Mouse (Mus musculus) mouse embryonic stem cell (cell line): Measurements from ENCODE around the gene Appbp2.

ENCODE experiments used
- in situ Hi-C, 2 experiments: fragments of 300-500 bp; cut with MboI; formaldehyde crosslinking; loops; 1 replicate in 1 of 2; 3 replicates in 1 of 2; pipeline ENCODE4 v1.14.3; 2019 to 2020; ENCODE audit warnings: low sequenced_read_pairs in 2 of 2, low pct_unique_long_range_greater_than_20kb in 1 of 2, mixed read lengths in 1 of 2; ENCODE audit not compliant: unreplicated experiment in 1 of 2

Appbp2 gene

DNA sequence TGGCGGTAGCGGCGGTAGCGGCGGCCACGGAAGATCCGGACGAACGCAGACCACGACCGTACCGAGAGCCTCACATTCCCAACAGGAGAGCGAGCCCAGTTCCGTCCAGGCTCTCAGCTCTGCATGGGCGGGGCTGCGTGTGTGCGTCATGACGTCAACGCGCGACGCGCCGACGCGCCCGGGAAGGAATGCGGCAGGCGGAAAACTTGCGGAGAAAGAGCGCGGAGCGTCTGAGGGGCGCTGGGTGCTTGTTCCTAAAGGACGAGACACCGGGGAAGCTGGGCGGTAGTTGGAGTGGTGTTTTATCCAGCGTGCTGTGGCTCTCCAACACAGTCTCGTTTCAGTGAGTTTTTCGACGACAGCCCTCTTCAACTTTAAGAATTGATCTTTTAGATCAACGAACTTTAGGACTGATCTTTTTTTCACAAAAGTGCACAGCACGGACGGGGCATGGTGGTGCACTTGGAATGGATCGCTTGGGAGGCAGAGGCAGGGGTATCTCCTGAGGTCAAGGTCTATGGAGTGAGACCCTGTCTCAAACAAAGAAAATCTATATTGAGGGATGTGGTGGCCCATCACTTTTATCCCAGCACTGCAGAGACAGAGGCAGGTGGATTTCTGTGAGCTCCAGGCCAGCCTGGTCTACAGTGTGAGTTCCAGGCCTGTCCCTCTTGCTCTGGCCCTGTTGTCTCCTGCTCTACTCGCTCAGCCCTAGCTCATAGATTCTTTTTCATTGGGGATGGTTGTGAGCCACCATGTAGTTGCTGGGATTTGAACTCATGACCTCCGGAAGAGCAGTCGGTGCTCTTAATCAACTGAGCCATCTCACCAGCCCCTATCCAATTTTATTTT, at the start of gene Appbp2:
Gene Appbp2 (minus strand): TSS at position 141 of the 852 bp plus-strand sequence.
- in situ Hi-C loops, result no loop called here

DNA sequence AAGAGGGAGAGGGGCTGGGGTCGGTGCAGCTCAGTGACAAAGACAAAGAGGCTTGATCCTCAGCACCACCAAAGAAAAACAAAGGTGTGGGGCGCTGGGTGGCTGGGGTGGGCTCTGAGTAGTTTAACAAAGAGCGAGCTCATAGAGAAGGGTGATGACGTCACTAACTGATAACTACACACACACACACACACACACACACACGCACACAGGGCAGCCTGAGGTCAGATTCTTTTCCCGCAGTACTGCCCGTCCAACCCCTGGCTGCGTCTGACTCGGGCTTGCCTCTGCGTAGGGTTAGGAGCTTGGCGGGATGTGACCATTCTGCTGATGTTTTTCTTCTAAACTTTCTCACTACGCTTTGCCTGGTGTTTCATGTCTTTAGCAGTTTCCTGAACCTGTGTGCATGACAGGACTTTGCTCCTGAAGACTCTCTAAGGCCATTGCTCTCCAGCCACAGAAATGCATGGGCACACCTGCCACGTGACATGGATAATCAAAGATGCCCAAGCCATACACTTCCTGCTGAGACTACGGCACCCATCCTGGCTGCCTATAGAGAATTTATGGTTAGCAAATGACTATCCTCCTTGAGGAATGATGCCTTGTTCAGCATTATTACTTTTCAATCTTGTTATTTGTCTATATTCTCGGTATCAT, 46.4 kb upstream of the Appbp2 start:
- in situ Hi-C loops, result loop anchor here in 1 of 2 experiments (10.0 kb wide), 1 partner anchor 227 kb away; no protein-coding TSS in a partner anchor

DNA sequence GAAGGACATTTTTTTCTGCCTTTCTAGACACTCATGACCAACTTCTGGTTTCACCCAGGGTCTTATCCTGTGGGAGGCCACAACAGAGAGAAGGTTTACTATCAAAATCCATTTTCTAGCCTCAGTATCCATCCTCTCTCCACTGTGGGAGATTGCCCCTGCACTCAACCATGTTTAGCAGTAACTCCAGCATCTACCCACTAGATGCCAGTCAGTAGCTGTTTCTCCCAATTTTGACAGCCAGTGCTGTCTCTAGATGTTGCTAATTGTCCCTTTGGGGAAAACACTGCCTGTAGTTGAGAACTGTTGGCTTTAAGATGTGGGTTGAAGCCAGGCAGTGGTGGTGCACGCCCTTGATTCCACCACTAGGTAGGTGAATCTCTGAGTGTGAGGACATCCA, 43.2 kb upstream of the Appbp2 start:
- in situ Hi-C loops, result no loop called here

DNA sequence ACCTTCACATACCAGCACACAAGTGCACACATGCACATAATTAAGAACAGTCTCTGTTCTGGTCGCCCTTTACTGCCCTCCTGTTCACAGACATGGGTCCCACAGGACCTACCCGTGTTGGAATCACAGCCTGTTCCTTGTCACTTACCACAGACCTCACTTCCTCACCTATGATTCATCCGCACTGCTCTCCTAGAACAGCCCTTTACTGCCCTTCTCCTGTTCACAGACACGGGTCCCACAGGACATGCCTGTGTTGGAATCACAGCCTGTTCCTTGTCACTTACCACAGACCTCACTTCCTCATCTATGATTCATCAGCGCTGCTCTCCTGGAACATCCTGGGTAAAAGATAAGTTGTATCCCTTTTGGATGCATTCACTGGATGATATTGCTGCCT, 42.7 kb upstream of the Appbp2 start:
- in situ Hi-C loops, result no loop called here

- in situ Hi-C loops, result no loop called here
Measured at GRCm38 (mm10) chr11:85275151-85275550, 40.2 kb upstream of the Appbp2 start.

DNA sequence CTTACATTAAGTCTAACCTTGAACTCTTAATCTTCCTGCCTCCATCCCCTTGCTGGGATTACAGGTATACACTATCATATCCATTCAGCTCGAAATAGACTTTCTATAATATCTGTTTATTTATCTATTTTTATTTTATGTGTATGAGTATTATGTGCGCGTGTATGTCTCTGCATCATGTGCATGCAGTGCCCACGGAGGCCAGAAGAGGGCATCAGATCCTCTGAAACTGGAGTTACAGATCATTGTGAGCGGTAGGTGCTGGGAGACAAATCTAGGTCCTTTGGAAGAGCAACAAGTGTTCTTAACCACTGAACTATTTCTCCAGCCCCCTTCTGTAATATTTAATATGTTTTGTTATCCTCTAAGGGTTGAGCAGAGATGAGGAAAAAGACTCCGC, 38.4 kb upstream of the Appbp2 start:
- in situ Hi-C loops, result no loop called here

GRCm38 (mm10) chr11:85270631-85271030, 35.7 kb upstream of the Appbp2 start:
- in situ Hi-C loops, result no loop called here

DNA sequence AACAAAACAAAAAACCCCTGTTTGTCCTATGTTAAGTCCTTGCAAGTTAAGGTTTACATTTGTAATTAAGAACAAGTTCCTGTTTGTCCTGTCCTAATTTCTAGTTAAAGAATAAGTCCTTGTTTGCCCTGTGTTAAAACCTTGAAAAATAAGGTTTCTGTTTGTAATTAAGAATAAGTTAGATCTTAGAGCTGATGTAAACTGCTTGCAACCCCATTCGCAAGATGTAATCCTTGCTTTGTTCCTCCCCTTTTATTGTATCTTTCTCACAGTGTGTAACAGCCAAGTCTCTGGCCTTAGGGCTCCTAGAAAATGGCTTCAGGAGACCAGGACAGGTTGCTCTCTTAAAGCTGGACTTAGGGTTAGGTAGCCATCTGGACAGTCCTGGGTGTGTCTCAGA, 32.5 kb upstream of the Appbp2 start:
- in situ Hi-C loops, result loop anchor here in 1 of 2 experiments (5.0 kb wide), 1 partner anchor 50 kb away; no protein-coding TSS in a partner anchor

- in situ Hi-C loops, result loop anchor here in 1 of 2 experiments (5.0 kb wide), 1 partner anchor 53 kb away; no protein-coding TSS in a partner anchor
Measured at GRCm38 (mm10) chr11:85264635-85265034, 29.7 kb upstream of the Appbp2 start.

- in situ Hi-C loops, result no loop called here
Measured at GRCm38 (mm10) chr11:85261192-85261591, 26.3 kb upstream of the Appbp2 start.

GRCm38 (mm10) chr11:85258966-85259365, 24.0 kb upstream of the Appbp2 start:
- in situ Hi-C loops, result no loop called here

GRCm38 (mm10) chr11:85255471-85256027, 20.6 kb upstream of the Appbp2 start:
- in situ Hi-C loops, result no loop called here

DNA sequence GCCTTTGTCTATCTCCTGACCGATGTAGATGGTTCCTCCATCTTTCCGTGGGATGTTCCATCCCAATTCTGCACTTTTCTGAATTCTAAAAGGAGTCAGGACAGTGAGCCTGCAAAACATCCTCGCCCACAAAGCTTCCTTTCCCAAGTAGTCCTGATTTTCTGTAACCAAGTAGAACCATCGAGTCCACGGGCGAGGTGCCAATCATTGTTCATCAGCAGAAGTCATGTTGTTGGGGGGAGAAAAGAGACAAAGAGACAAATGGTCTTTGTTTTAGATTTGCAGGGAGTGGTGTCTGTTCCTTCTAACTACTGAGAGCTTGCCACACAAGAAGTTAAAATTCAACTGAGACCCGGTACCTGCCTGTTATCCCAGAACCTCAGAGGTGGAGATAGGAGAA, 18.7 kb upstream of the Appbp2 start:
- in situ Hi-C loops, result no loop called here

DNA sequence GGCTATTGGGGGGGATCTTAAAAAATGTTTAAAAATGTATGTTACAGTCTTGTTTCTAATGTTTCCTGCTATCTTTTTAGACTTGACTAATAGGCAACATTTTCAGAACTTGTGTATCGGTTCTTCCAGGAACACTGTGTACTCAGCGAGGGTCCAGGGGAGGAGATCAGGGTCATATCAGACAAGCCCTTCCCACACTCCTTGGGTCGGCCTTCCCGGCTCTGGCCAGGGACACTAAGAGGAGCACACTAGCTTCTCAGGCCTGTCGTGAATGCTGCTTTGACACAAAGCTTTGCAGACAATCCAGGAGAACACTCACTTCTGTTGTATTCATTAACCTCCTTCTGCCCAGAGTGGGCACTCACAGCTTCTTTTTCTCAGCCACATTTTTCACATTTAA, 18.1 kb upstream of the Appbp2 start:
- in situ Hi-C loops, result no loop called here

DNA sequence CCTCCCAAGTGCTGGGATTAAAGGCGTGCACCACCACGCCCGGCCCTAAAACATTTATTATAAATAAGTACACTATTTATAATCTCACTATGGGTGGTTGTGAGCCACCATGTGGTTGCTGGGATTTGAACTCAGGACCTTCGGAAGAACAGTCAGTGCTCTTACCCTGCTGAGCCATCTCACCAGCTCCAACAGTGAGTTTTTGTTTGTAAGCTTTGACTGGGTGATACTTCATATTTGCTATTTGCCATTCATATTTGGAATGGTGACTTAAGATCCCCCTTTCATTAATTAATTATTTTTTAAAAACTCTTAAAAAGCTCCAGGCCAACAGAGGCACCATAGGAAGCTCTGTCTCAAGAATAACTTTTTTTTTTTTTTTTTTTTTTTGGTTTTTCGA, 17.0 kb upstream of the Appbp2 start:
- in situ Hi-C loops, result no loop called here

GRCm38 (mm10) chr11:85250467-85250866, 15.5 kb upstream of the Appbp2 start:
- in situ Hi-C loops, result no loop called here

- in situ Hi-C loops, result no loop called here
Measured at GRCm38 (mm10) chr11:85249338-85249737, 14.4 kb upstream of the Appbp2 start.

GRCm38 (mm10) chr11:85248151-85248550, 13.2 kb upstream of the Appbp2 start:
- in situ Hi-C loops, result no loop called here

DNA sequence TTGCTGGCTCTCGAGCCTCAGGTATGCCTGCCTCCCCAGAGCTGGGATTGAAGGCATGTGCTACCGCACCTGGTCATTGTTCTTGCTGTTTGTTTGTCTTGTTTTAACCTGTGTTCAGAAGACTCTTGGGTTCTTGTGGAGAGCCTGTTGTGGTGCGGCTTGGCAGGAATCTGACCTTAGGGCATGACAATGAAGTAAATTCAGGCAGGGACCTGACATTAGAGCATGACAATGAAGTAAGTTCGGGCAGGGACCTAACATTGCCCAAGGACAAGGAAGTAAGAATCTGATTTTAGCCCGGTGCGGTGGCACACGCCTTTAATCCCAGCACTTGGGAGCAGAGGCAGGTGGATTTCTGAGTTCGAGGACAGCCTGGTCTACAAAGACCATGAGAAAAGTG, 6.3 kb upstream of the Appbp2 start:
- in situ Hi-C loops, result no loop called here
